Comparison of ENCODE assay signal across 11 mouse cellular contexts in genomic region chr2:92391116-92391515, GRCm38 (mm10). TPM values are rescaled to one million over a fixed set of nuclear protein-coding genes. Genes with fewer than 3 reads are reported as not detected.
DNase-seq lines count a peak whose midpoint lies in the region; ATAC-seq and TF ChIP-seq lines count a peak whose summit lies in the region.
"Had no signal": no experiment of that assay in that cellular context is flagged by ENCODE, and none has a peak within 500 bp of the region (broad histone marks: within the 10 kb centered on the region; RNA-seq: fewer than 3 reads in every experiment).

No protein-coding gene starts in this region.

- H3K4me3 ChIP-seq in testis, adult 2 months (ENCODE audit: control insufficient read depth, low read depth, low read length) = peak overlapping the region; percentile 49
- peak overlapping the region; percentile 44; the same call in 1 of the 2 replicates for H3K4me3 ChIP-seq in limb, embryonic 12.5 days (replicated peaks)
- H3K4me3 ChIP-seq in heart, embryonic 10.5 days = no peak overlapping the region

- H3K27ac ChIP-seq in testis, adult 2 months (ENCODE audit: control insufficient read depth, insufficient read depth, low read depth, low read length) = no peak overlapping the region
- H3K27ac ChIP-seq in limb, embryonic 12.5 days = no peak overlapping the region
- H3K27ac ChIP-seq in heart, embryonic 10.5 days = no peak overlapping the region
- H3K27ac ChIP-seq: lung, embryonic 15.5 days had no signal

- no peak for TF ChIP-seq CTCF in testis, adult 2 months (IDR thresholded peaks at IDR 0.05; ENCODE audit: control insufficient read depth, insufficient read depth, insufficient replicate concordance, low read depth, low read length)

- H3K4me2 ChIP-seq in limb, embryonic 12.5 days = peak overlapping the region; percentile 83
- H3K4me2 ChIP-seq: lung, embryonic 15.5 days had no signal

- no peak for ATAC-seq in limb, embryonic 12.5 days (ENCODE audit: insufficient number of reproducible peaks, insufficient read depth, low FRiP score, low TSS enrichment, low read depth)

- H3K9ac ChIP-seq in limb, embryonic 12.5 days (replicated peaks) = 0 out of 2 replicates have a peak overlapping the region, but pooled peaks have one; percentile 18
- H3K9ac ChIP-seq: lung, embryonic 15.5 days had no signal

- H3K36me3 ChIP-seq in testis, adult 2 months (ENCODE audit: control insufficient read depth, insufficient read depth, low read length) = no peaks in the 10 kb centered on the region
- peaks cover 10% of the 10 kb centered on the region for H3K36me3 ChIP-seq in limb, embryonic 12.5 days
- peaks cover 13% of the 10 kb centered on the region for H3K36me3 ChIP-seq in heart, embryonic 10.5 days

- WGBS in limb, embryonic 12.5 days = 89% methylated on average over 8 of the region's 8 CpGs
- 88% methylated on average over 8 of the region's 8 CpGs for WGBS in heart, embryonic 10.5 days

- H3K9me3 ChIP-seq in limb, embryonic 12.5 days = no peaks in the 10 kb centered on the region
- no peaks in the 10 kb centered on the region for H3K9me3 ChIP-seq in heart, embryonic 10.5 days
- H3K9me3 ChIP-seq: lung, embryonic 15.5 days had no signal

- DNase-seq in frontal cortex, postnatal 36 days (ENCODE audit: low spot score in 2 of 2) = peak; percentile 49 to 67
- no peak for DNase-seq in frontal cortex, postnatal 25 days (ENCODE audit: low spot score in 2 of 2)
- no peak for DNase-seq in testis, postnatal 10 days (ENCODE audit: low spot score)
- no peak for DNase-seq in adrenal gland, postnatal 4 days (ENCODE audit: low spot score in 2 of 2)
- DNase-seq in gastrocnemius, postnatal 4 days (ENCODE audit: low spot score in 2 of 2) = no peak
- DNase-seq in heart, embryonic 10.5 days (ENCODE audit: low spot score) = no peak
- DNase-seq: kidney, adult 11 months had no signal

- TF ChIP-seq POLR2A in testis, adult 2 months (IDR thresholded peaks at IDR 0.05; ENCODE audit: control insufficient read depth, low read depth, low read length) = no peak

- peaks cover 23% of the 10 kb centered on the region for H3K4me1 ChIP-seq in testis, adult 2 months (ENCODE audit: control insufficient read depth, insufficient read depth, low read length)
- H3K4me1 ChIP-seq in limb, embryonic 12.5 days (replicated peaks) = peaks cover 49% of the 10 kb centered on the region
- peaks cover 59% of the 10 kb centered on the region for H3K4me1 ChIP-seq in heart, embryonic 10.5 days

- no peaks in the 10 kb centered on the region for H3K27me3 ChIP-seq in testis, adult 2 months (ENCODE audit: control insufficient read depth, insufficient read depth, low read length)
- no peaks in the 10 kb centered on the region for H3K27me3 ChIP-seq in limb, embryonic 12.5 days
- peaks cover 77% of the 10 kb centered on the region for H3K27me3 ChIP-seq in heart, embryonic 10.5 days (ENCODE audit: insufficient read depth, poor library complexity, severe bottlenecking)

RNA-seq across cellular contexts. Expression of gene 1700029I15Rik, which starts 8.8 kb away (rescaled TPM):
- polyA plus RNA-seq in testis, adult 2 months (2012; rRNA removed) = 565 and 772 TPM in 2 replicates
- 3.0 and 3.3 TPM in 2 replicates for polyA plus RNA-seq in limb, embryonic 12.5 days (2016; fragmentation: Nextera tagmentation; extraction: Ambion mirVana)
- total RNA-seq in adrenal gland, postnatal 4 days (2021) = 10 to 100 TPM; 13.8 to 13.9 TPM
- 1 to 10 TPM; 1.8 to 2.6 TPM for total RNA-seq in gastrocnemius, postnatal 4 days (2021)
- 0.89 and 2.7 TPM in 2 replicates for polyA plus RNA-seq in heart, embryonic 10.5 days (2016; fragmentation: Nextera tagmentation; extraction: Ambion mirVana)

RNA-seq across cellular contexts. Expression of gene Mapk8ip1, which starts 9.9 kb away (rescaled TPM):
- 23.2 and 28.4 TPM in 2 replicates for polyA plus RNA-seq in testis, adult 2 months (2012; rRNA removed)
- 29.4 and 34.8 TPM in 2 replicates for polyA plus RNA-seq in limb, embryonic 12.5 days (2016; fragmentation: Nextera tagmentation; extraction: Ambion mirVana)
- 10 to 100 TPM; 48.9 to 52.3 TPM for total RNA-seq in adrenal gland, postnatal 4 days (2021)
- total RNA-seq in gastrocnemius, postnatal 4 days (2021) = 10 to 100 TPM; 41.2 to 41.5 TPM
- polyA plus RNA-seq in heart, embryonic 10.5 days (2016; fragmentation: Nextera tagmentation; extraction: Ambion mirVana) = 7.5 and 18.2 TPM in 2 replicates
- total RNA-seq: neutrophil, adult 5-6 weeks had no signal

RNA-seq across cellular contexts. Expression of gene Large2, which starts 16.4 kb away (rescaled TPM):
- polyA plus RNA-seq in testis, adult 2 months (2012; rRNA removed) = 11.2 and 11.8 TPM in 2 replicates
- 10.7 and 13.9 TPM in 2 replicates for polyA plus RNA-seq in limb, embryonic 12.5 days (2016; fragmentation: Nextera tagmentation; extraction: Ambion mirVana)
- total RNA-seq in adrenal gland, postnatal 4 days (2021) = 10 to 100 TPM in 1 of 2 experiments, 1 to 10 TPM in 1; 4.7 to 12.0 TPM
- under 1 TPM in 1 of 2 experiments, not detected in 1; 0.47 TPM for total RNA-seq in gastrocnemius, postnatal 4 days (2021)
- 1.6 and 7.0 TPM in 2 replicates for polyA plus RNA-seq in heart, embryonic 10.5 days (2016; fragmentation: Nextera tagmentation; extraction: Ambion mirVana)
- total RNA-seq: neutrophil, adult 5-6 weeks had no signal

RNA-seq across cellular contexts. Expression of gene Pex16, which starts 16.6 kb away (rescaled TPM):
- polyA plus RNA-seq in testis, adult 2 months (2012; rRNA removed) = 89.9 and 91.5 TPM in 2 replicates
- 17.1 and 17.6 TPM in 2 replicates for polyA plus RNA-seq in limb, embryonic 12.5 days (2016; fragmentation: Nextera tagmentation; extraction: Ambion mirVana)
- total RNA-seq in adrenal gland, postnatal 4 days (2021) = 100 to 1,000 TPM; 133 to 150 TPM
- total RNA-seq in gastrocnemius, postnatal 4 days (2021) = 10 to 100 TPM; 23.0 to 23.1 TPM
- polyA plus RNA-seq in heart, embryonic 10.5 days (2016; fragmentation: Nextera tagmentation; extraction: Ambion mirVana) = 19.0 and 19.2 TPM in 2 replicates

RNA-seq across cellular contexts. Expression of gene Cry2, which starts 42.7 kb away (rescaled TPM):
- 20.4 and 22.0 TPM in 2 replicates for polyA plus RNA-seq in testis, adult 2 months (2012; rRNA removed)
- 27.1 TPM in 2 replicates for polyA plus RNA-seq in limb, embryonic 12.5 days (2016; fragmentation: Nextera tagmentation; extraction: Ambion mirVana)
- total RNA-seq in adrenal gland, postnatal 4 days (2021) = 10 to 100 TPM; 58.6 to 65.8 TPM
- 10 to 100 TPM; 47.6 to 59.3 TPM for total RNA-seq in gastrocnemius, postnatal 4 days (2021)
- polyA plus RNA-seq in heart, embryonic 10.5 days (2016; fragmentation: Nextera tagmentation; extraction: Ambion mirVana) = 21.0 and 23.3 TPM in 2 replicates

Comparison
In these comparisons a context has a peak if more than half of its experiments do, and no peak if none do; other contexts are left out.
1. DNase-seq: peak in frontal cortex, postnatal 36 days (2 of 2); none in frontal cortex, postnatal 25 days (0 of 2), testis, postnatal 10 days (single experiment), adrenal gland, postnatal 4 days (0 of 2), gastrocnemius, postnatal 4 days (0 of 2) and heart, embryonic 10.5 days (single experiment).
2. RNA of gene 1700029I15Rik, which starts 8.8 kb away (polyA plus RNA-seq): 565 to 772 TPM in testis, adult 2 months; 3.0 to 3.3 TPM in limb, embryonic 12.5 days and 0.89 to 2.7 TPM in heart, embryonic 10.5 days; every median in the first group is over 100 times any median in the second.